Mouse (Mus musculus): ENCODE data around the gene Rnf152. TPM values are rescaled to one million over a fixed set of nuclear protein-coding genes. Genes with fewer than 3 reads are reported as not detected.

Gene Rnf152
- total RNA-seq, 1 experiment from 2014 or later, result 0.12 TPM

GRCm38 (mm10) chr1:105324636-105325035, 31.9 kb downstream of the Rnf152 start:
- ATAC-seq (ENCODE audit: extremely low read depth, insufficient number of reproducible peaks, low FRiP score, poor library complexity, severe bottlenecking), result no peak

GRCm38 (mm10) chr1:105314010-105314800, 42.3 kb downstream of the Rnf152 start:
- no peak for ATAC-seq (ENCODE audit: extremely low read depth, insufficient number of reproducible peaks, low FRiP score, poor library complexity, severe bottlenecking)

- ATAC-seq (ENCODE audit: extremely low read depth, insufficient number of reproducible peaks, low FRiP score, poor library complexity, severe bottlenecking), result no peak
These were observed 44.0 kb downstream of the Rnf152 start for GRCm38 (mm10) chr1:105312601-105312901.

- ATAC-seq (ENCODE audit: extremely low read depth, insufficient number of reproducible peaks, low FRiP score, poor library complexity, severe bottlenecking), result no peak
These were observed 44.5 kb downstream of the Rnf152 start for GRCm38 (mm10) chr1:105311899-105312600.

- ATAC-seq (ENCODE audit: extremely low read depth, insufficient number of reproducible peaks, low FRiP score, poor library complexity, severe bottlenecking), result no peak
These were observed 54.3 kb downstream of the Rnf152 start for GRCm38 (mm10) chr1:105302164-105302563.

GRCm38 (mm10) chr1:105301764-105302163, 54.7 kb downstream of the Rnf152 start:
- ATAC-seq (ENCODE audit: extremely low read depth, insufficient number of reproducible peaks, low FRiP score, poor library complexity, severe bottlenecking), result no peak

- peak; percentile 33; the same call in 1 of the 2 replicates for ATAC-seq (ENCODE audit: extremely low read depth, insufficient number of reproducible peaks, low FRiP score, poor library complexity, severe bottlenecking)
These were observed 64.7 kb downstream of the Rnf152 start for GRCm38 (mm10) chr1:105291859-105292258.

- no peak for ATAC-seq (ENCODE audit: extremely low read depth, insufficient number of reproducible peaks, low FRiP score, poor library complexity, severe bottlenecking)
These were observed 69.0 kb downstream of the Rnf152 start for GRCm38 (mm10) chr1:105287536-105287935.

GRCm38 (mm10) chr1:105286906-105287305, 69.6 kb downstream of the Rnf152 start:
- no peak for ATAC-seq (ENCODE audit: extremely low read depth, insufficient number of reproducible peaks, low FRiP score, poor library complexity, severe bottlenecking)

GRCm38 (mm10) chr1:105285001-105285400, 71.5 kb downstream of the Rnf152 start:
- no peak for ATAC-seq (ENCODE audit: extremely low read depth, insufficient number of reproducible peaks, low FRiP score, poor library complexity, severe bottlenecking)

- ATAC-seq (ENCODE audit: extremely low read depth, insufficient number of reproducible peaks, low FRiP score, poor library complexity, severe bottlenecking), result no peak
These were observed 72.4 kb downstream of the Rnf152 start for GRCm38 (mm10) chr1:105284116-105284515.

- no peak for ATAC-seq (ENCODE audit: extremely low read depth, insufficient number of reproducible peaks, low FRiP score, poor library complexity, severe bottlenecking)
These were observed 75.2 kb downstream of the Rnf152 start for GRCm38 (mm10) chr1:105281277-105281676.

- no peak for ATAC-seq (ENCODE audit: extremely low read depth, insufficient number of reproducible peaks, low FRiP score, poor library complexity, severe bottlenecking)
These were observed 76.3 kb downstream of the Rnf152 start for GRCm38 (mm10) chr1:105280160-105280559.

- peak; percentile 91 for ATAC-seq (ENCODE audit: extremely low read depth, insufficient number of reproducible peaks, low FRiP score, poor library complexity, severe bottlenecking)
These were observed 81.9 kb downstream of the Rnf152 start for GRCm38 (mm10) chr1:105274500-105275194.

GRCm38 (mm10) chr1:105271104-105271503, 85.4 kb downstream of the Rnf152 start:
- no peak for ATAC-seq (ENCODE audit: extremely low read depth, insufficient number of reproducible peaks, low FRiP score, poor library complexity, severe bottlenecking)

- no peak for ATAC-seq (ENCODE audit: extremely low read depth, insufficient number of reproducible peaks, low FRiP score, poor library complexity, severe bottlenecking)
These were observed 93.1 kb downstream of the Rnf152 start for GRCm38 (mm10) chr1:105263283-105264033.

GRCm38 (mm10) chr1:105260200-105260599, 96.3 kb downstream of the Rnf152 start:
- no peak for ATAC-seq (ENCODE audit: extremely low read depth, insufficient number of reproducible peaks, low FRiP score, poor library complexity, severe bottlenecking)

- ATAC-seq (ENCODE audit: extremely low read depth, insufficient number of reproducible peaks, low FRiP score, poor library complexity, severe bottlenecking), result peak; percentile 6; the same call in 1 of the 2 replicates
These were observed 99.3 kb downstream of the Rnf152 start for GRCm38 (mm10) chr1:105257199-105257598.

GRCm38 (mm10) chr1:105249190-105249589, 107.3 kb downstream of the Rnf152 start:
- ATAC-seq (ENCODE audit: extremely low read depth, insufficient number of reproducible peaks, low FRiP score, poor library complexity, severe bottlenecking), result no peak
